Mouse (Mus musculus) adrenal gland, postnatal 0 days (tissue): ENCODE results near the gene Tead1. TPM values are rescaled to one million over a fixed set of nuclear protein-coding genes. Genes with fewer than 3 reads are reported as not detected.

Experiments
- microRNA-seq: library from miRNA; unstranded; fragments of <30 nt; microRNA quantifications from one replicate; pipeline ENCODE4, GENCODE M21; 2016; ENCODE audit warnings: borderline replicate concordance; ENCODE audit not compliant: insufficient number of aligned reads
- polyA plus RNA-seq: library from polyadenylated mRNA; unstranded; fragments of >200 nt; fragmentation: Nextera tagmentation; extraction: Ambion mirVana; gene quantifications from 2 replicates; pipeline ENCODE4 v1.2.1, GENCODE M21; 2015

Gene Tead1
- 8.6 and 17.4 TPM in 2 replicates for polyA plus RNA-seq

DNA sequence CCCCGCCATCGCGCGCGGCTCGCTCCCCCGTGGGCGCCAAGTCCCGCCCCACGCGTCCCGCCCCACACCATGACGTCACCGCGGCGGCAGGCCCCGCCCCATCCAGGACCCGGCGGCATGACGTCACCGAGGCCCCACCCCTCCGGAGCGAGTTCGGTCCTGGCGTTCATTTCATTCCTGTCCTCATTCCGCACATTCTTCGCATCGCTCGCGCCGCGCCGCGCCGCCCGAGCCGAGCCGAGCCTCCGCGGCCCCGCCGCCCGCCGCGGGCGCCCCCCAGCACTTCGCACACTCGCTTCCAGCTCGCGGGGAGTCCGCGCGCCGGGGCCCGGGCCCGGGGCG lies at the start of gene Tead1:
Gene Tead1 (plus strand): TSS at position 148 of the 342 bp plus-strand sequence.

DNA sequence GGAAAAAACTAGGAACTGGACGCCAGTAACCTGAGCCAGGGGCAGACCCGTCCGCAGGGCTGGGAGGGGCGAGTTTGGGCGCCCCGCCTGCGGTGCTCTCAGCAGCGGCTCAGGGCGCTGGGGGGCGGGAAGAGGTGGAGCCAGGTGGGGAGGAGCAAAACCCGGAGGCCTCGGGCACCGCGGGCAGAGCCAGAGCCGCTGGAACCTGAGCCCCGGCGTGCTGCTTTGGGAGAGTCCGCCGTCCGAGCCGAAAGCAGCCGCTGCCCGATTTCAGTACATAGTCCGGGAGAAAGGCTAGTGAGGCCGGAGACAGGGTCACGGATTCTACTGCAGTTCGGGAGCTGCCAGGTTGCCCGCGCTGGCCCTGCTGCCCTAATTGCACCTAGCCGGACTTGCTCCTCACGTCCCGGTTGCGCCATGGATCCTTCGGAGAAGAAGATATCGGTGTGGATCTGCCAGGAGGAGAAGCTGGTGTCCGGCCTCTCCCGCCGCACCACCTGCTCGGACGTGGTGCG lies 274.7 kb downstream of the Tead1 start, which contains the start of gene Rassf10:
Gene Rassf10 (plus strand): TSS at position 186 of the 515 bp plus-strand sequence.

Small RNA genes within 50 kb of the gene (microRNA-seq; reads per million reads assigned to microRNA genes)
- not detected for gene Gm44462
